Mouse (Mus musculus): ENCODE measurements around the gene Med21.

The Med21 gene

DNA sequence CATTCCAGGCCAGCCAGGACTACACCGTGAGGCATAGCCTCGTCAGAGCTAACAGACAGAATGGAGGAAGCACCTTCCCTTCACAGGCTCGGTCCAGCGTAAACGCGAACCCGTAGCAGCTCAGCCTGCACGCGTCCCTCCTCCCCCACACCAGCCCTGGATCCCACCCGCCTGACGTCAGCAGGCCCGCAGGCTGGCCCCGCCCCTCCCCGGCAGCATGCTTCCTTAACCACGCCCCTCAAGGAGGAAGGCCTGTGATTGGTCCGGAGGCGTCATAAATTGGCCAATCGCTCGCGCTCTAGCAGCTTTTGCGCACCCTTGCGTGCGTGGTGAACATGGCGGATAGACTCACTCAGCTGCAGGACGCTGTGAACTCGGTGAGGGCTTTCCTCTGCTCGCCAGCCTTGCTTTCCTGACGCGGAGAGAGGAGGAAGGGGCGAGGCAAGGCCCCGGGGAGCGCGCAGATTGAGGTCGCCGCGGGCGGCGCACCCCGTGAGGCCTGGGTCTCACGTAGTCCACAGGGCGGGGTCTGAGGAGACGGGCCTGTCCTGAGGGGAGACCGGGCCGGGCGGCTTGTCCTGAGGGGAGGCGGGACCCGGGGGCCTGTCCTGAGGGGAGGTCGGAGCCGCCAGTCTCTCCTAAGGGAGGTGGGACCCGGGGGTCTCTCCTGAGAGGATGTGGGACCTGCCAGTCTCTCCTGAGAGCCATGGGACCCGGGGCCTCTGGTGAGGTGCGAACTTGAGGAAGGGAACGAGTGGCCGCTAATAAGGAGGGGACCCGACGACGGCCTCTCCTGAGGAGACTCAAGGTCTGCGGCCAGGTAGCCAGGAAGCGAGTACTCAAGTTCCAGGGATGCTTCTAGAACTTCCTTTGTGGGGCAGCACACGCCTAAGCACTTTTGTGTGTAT, at the start of gene Med21, which contains the start of gene Tm7sf3:
Gene Med21 (plus strand): TSS at position 272 of the 908 bp plus-strand sequence.
Gene Tm7sf3 (minus strand): TSS at position 549 of the 908 bp plus-strand sequence.
- DNase-seq = peak; percentile 97 to 98

DNA sequence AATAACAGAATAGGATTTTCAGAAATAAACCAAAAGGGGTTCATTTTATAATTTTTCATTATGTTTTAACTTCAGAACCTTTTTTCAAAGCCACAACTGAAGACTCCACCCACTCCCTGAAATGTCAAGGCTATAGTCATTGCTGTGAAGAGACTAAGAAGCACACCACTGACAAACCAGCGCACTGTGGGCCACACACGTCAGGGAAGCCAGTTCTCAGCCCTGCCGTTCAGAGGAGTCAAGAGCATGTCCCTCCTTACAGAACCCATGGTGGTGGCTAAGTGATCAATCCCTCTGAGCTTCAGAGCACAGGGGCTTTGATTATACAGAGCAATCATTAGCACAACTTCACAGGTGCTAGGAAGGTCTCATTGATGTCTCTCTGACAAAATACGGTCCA, 39.7 kb upstream of the Med21 start:
- no peak for DNase-seq

DNA sequence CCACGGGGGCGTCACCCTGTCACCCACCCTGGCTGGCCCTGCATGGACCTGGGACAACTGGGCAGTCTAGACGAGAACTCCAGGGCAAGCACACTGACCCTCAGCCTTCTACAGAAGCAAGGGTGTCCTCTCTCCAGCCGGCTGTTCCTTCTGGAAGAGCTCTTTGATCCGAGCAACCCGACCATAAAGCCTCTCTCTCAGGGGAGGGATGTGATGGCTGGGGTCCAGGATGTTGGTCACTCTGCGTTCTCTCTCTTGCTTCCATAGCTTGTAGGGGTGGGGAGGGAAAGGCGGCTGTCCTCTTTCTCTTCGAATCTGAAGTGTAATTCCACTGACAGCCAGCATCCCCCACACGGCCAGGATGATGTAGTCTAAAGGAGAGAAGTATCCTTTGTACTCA, 38.7 kb upstream of the Med21 start:
- no peak for DNase-seq

DNA sequence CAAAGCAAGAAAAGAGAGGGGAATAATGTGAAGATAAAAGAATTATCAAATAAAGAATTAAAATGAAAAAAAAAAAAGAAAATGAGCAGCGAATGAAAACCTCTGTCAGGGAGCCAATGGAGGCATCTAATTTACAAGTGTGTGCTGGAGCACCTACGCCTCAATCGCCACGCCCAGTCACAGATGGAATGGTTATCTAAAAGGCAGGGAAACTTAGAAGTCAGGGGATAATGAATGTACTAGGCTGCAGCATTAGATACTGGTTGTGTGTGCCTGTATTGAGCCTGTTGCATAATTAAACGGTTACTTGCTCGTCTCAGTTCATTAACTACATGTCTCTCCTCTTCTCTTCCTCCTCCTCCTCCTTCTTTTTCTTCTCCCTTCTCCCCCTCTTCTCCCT, 31.0 kb upstream of the Med21 start:
- no peak for DNase-seq

DNA sequence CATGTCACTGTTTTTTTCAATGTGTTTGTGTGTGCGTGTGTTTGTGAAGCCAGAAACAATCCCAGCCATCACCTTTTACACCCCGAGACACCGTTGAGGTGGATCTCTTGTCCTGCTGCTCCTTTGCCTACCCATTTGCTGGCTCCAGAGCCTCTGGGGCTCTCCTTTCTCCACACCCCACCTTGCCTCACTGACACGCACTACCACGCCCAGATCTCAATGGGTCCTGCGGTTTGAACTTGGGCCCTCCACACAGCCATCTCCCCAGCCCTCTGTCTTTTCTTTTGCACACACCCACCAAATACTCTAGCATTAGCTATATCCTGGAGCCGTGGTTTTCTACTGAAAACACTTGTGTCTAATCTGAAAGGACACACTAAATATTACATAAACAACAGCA, 30.4 kb upstream of the Med21 start:
- DNase-seq = no peak

DNA sequence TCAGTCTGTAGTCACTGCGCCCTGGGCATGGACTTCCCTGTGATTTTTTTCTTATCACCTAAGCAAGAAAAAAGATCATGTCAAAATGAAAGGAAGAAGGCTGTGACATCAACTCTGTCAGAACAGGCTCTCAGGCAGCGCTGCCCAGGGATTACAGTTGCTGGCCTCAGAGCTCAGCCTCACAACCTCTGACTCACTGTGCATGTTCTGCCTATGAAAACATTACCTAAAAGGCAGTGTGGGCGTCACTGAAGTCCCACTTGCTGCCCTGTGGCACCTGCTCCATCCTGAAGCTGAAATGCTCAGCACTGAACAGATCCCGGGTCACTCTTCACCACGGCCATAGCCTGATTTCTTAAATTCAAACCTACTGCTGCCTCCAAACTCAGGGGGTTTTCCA, 29.6 kb upstream of the Med21 start:
- no peak for DNase-seq

DNA sequence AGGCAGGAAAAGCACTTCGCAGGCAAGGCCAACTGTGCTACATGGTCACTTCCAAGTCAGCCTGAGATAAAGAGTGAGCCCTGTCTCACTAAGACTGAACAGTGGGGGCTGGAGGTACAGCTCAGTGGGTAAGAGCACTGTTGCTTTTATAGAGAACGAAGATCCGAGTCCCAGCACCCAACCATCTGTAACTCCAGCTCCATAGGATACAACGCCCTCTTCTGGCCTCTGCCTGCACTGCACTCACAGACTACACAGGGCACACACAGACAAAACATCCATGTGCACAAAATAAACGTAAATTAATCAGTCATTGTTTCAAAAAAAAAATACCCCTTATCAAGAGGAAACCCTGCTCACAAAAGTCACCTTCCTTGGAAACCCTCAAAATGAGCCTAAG, 28.4 kb upstream of the Med21 start:
- DNase-seq = no peak

DNA sequence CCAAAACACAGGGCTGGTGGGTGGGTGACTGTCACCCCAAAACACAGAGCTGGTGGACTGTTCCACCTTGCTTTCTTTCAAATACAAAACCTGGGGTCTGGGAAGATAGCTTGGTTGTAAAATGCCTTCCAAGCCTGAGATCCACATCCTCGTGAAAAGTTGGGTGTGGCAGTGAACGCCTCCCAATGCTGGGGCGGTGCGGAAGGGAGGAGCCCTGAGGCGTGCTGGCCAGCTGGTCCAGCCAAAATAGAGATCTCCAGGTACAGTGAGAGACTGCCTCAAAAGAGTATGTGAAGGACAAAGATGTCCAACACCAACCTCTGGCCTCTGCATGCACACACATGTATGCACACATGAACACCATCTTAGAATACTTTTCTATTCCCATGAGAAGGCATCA, 27.8 kb upstream of the Med21 start:
- DNase-seq = no peak

DNA sequence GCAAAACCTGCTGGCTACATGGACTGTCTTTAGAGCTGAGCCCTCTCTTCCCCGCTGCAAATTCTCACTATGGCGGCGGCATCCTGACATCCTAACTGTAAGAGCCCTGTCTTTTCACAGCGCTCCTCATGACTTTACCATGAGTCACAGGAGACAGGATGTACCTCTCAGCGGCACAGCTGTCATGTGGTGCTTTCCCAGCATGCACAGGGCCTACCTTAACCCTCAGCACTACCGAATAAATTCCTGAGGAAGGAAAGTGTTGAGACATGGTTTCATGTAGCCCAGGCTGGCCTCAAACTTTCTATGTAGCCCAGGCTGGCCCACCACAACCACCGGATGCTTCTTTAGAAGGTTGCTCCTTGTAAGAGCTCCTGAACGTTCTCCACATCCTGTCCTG, 26.5 kb upstream of the Med21 start:
- DNase-seq = no peak

DNA sequence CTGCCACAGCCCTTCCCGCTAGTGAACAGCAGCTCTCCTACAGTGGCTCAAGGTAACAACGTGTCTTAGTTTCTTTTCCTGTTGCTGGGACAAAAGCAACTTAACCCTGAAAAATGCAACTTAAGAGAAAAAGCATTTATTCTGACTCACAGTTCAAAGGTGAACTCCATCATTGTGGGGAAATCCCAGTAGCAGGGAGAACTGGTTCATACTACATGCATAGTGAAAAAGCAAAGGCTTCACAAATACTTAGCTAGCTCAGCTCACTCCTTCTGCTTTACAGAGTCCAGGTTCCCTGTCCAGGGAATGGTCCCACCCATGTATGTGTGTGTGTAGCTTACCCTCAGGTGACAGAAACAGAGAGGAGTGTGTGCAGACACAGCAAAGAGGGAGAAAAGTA, 25.7 kb upstream of the Med21 start:
- no peak for DNase-seq

DNA sequence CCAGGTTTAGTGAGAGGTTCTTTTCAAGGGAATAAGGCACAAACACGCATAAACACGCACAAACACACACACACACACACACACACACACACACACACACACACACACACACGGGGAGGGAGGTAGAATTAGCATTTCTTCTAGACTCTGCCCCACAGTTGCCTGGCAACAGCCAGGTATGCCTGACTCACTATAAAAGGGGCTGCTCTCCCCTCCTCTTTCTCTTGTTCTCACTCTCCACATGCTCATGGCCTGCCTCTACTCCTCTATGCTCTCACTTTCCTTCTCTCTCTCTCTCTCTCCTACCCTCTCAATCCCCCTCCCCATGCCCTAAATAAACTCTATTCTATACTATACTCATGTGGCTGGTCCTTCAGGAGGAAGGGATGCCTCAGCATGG, 14.2 kb upstream of the Med21 start:
- DNase-seq = no peak

DNA sequence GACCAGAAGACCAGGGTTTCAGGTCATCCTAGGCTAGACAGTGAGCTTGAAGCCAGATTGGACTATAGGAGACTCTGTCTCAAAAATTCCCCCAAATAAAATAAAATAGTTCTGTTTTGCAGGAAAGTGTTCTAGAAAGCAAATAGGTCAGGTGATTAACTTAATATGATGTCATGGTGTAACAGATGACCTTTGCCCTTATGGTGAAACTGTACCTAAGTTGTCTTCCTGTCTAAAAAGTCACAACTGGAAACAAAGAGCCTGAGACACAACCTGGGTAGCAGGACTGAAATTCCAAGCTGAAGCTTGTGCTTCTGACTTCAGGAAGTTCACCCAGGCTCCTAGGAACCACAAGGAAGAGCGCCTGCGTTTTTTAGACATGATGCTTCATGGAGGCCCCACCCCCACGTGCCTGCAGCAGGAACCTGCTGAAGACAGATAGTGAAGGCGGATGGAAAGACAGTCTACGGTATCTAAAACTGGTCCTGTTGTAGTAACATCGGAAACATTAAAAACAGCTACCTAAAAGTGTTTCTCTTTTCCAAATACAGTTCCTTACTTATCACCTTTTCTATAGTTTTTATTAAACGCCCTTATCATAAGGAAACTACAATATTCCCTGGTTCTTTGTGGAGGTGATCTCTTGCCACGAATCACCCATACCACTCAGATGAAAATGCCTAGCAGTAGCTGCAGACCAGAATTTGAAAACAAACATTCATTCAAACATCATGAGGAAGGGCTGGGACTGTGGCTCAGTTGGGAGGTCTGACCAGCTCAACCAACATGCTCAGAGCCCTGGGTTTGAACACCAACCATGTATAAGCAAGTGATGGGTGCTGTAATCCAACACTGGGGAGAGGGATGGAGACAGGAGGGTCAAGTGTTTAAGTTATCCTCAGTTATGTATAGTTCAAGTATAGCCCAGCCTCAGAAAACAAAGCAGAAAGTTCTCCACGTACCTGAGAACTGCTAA, 12.3 kb upstream of the Med21 start:
- no peak for DNase-seq

DNA sequence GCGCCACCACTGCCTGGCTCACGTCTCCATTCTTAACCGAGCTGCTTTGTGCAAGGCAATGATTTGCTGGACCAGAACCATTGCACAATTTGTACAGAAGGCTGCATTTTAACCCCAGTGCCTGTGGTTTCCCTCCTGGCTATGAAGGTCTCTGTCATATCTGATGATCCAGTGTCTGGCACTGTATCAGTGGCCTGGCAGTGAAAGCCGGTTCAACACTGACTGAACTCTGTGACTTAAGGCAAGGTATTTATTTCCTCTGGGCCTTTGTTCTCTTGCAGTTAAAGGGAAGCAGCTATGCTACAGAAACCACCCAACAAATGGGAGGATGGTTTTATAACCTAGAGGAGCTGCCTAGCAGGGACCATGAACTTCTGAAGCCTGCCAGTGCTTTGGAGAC, 11.4 kb upstream of the Med21 start:
- no peak for DNase-seq

DNA sequence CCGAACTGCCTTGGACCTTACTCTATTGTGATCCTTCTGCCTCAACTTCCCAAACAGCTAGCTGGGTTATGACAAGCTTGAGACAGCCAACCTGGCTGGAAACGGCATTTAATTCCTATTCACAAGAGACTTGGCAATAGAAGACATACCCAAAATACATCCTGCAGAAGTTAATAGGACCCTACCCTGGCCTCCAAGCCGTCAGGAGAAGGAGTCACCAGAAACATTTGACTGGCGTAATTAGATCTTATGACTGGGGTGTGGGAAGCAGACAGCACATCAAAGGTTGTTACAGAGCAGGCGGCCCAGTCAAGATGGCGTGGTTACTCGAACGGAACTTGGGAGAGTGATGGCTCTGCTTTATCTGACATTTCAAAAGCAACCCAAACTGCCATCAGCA, 10.5 kb upstream of the Med21 start:
- no peak for DNase-seq

DNA sequence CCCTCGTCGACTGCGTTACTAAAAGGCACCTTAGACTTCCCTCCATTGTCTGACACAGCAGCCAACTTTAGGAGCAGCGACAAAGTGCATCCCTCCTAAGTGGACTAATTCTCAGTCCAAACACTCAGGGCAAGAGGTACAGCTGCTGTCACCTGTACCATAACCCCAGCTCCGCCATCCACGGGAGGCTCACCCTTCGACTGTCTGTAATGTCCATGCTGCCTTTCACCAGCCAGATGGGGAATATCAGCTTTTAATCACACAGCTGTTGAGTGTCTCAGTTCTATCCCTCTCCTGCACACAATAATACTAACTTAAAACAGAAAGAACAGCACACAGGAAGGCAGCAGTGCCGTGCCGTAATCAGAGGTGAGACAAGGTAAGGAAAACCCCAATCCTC, 9.9 kb upstream of the Med21 start:
- no peak for DNase-seq

DNA sequence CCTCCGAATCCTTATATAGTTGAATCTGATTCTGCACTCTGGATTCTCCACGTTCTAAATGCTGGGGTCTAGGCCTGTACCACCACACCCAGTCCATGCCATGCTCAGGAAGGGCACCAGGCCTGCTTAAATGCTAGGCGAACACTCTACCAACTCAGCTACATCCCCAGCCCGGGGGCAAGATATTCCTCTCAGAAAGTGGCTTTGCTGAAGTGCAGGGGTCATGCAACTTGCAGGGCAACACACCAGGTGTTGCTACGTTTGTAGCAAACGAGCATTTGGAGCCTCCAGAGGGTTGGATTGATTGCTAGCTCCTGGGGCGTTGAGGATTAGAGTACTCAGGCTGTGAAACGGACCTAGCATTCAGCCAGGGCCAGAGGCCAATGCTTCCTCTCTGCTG, 9.2 kb upstream of the Med21 start:
- no peak for DNase-seq

DNA sequence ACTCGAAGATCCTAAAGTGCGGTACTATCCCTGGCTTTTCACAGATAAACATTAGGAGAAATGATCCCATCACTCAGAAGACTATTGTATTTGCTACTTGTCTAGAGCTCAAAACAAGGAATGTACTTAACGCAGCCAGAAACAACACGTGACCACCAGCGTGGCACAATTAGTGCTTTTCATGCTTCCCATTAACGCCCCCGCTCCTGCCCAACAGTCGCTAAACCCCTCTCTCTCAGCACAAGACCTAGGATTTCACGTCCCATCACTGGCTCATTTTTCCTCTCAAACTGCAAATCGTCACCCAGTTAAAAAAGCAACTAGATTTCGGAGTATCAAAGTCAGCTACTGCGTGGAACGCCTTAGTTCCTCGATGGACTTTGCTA, 8.7 kb upstream of the Med21 start:
- no peak for DNase-seq

DNA sequence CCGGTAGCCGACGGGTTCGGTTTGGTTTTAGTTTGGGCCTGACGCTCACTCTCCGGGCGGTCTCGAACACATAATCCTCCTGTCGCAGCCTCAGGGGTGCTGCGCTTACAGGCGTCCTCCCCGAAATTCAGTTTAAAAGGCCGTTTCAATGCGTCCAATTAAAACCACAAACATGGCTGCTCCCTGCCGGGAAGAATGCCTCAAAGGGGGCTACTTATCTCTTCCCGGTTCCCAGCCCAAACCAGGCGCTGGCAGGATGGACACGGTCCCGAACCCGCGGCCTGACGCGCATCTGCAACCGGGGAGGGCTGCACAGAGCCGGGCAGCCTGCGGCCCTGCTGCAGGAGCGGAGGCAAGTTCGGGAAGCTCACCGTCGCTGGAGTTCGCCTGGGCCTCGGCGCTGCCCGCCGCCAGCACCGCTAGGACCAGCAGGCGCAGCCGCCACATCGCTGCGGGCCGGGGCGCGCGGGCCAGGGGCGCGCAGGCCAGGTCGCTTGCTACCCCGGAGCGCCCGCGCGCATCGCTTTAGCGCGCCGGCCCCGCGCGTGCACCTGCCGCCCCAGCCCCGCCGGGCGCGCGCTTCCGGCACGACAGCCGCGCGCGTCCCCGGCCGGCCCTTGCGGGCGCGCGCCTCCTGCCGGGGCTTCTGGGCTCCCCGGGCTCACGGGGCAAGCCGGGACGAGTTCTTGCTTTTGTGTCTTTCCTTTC, 8.2 kb upstream of the Med21 start:
- peak; percentile 56 to 70 for DNase-seq

DNA sequence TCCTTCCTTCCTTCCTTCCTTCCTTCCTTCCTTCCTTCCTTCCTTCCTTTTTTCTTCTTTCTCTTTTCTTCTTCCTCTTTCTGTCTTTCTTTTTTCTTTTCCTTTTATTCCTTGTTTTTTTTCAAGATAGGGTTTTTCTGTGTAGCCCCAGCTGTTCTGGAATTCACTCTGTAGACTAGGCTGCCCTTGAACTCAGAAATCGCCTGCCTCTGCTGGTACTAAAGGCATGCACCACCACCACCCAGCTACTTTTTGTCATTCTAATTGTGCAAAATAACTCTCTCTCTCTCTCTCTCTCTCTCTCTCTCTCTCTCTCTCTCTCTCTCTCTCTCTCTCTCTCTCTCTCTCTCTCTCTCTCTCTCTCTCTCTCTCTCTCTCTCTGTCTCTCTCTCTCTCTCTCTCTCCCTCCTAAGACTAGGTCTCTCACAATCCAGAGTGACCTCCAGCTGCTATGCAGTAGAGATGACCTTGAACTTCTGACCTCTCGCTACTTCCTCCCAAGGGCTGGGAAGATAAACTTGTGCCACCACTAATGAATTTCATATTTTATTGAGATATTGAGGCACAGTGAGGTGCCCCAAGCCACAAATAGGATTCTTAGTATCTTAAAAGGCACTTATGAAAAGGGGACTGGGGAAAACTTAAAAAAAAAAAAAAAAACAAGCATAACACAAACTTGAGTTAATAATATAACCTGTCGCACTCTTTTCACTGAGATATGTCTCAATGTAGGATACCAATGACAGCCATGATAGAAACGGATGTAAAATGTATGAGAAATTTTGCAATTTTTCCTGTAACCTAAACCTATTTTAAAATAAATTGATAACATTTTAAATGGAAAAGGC, 7.4 kb upstream of the Med21 start:
- no peak for DNase-seq

DNA sequence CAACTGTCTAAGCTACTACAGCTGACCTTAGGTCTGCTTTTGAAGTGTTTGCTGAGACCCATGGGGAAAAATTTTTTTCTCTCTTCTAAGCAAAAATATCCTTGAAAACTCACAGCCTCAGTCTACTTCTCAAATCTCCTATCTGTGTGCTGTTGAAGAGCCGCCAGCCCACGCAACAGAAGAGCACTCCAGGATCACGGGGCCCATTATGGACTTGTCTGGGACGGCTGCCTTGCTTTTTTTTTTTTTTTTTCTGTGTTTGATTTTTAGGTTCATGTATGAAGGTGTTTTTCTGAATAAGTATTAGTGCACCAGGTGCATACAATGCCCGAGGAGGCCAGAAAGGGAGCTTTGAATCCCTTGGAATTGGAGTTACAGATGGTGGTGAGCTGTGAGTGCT, 5.9 kb upstream of the Med21 start:
- no peak for DNase-seq

DNA sequence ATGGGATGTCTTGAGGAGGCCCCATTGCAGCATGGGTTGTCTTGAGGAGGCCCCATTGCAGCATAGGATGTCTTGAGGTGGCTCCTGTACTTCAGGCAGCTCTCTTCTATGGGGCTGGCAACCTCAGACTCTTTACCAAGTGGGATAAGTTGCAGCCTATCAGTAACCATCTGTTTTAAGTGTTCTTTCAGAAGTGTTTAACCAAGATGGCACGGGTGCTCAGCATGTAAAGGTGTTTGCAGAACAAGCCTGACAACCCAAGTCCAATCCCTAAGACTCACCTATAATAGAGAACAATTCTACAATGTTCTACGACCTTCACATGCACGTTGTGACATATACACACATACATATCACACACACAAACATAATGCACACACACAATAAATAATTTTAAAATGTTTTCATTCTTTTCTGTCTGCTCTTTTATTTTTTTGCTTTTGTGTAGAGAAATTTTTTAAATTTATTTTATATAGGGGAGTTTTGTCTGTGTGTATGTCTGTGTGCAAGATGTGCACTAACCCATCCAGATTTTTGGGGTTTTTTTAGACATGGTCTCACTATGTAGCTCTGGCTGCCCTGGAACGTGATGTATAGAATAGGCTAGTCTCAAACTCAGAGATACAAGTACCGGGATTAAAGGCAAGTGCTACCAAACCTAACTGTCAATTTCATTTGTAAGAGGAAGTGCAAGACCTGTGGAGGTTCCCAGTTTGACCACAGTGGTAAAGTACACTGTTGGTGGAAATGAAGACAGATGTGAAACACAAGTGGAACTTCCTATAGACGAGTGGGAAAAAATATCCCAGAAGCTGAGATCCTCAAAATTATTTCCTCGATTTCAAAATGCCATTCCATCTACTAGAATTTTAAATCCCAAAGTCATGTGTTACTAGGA, 2.0 kb upstream of the Med21 start:
- no peak for DNase-seq

All from spleen, adult 18-20 months (tissue).